Mouse (Mus musculus) heart, adult 9 months (tissue): ENCODE measurements at regions not wholly inside any gene's neighbourhood (a gene's known extent, or its start where the extent isn't known, plus 50 kb on each side); places are given as distances from the start of the nearest gene placed in this dataset.

ENCODE experiments used
- DNase-seq, 2 experiments: peaks; one replicate each; pipeline ENCODE4 v3.0.0; 2022; ENCODE audit warnings: low spot score in 2 of 2

- no peak for DNase-seq
These were observed 56.4 kb upstream of the Adra2c start for GRCm38 (mm10) chr5:35221451-35222305.

DNA sequence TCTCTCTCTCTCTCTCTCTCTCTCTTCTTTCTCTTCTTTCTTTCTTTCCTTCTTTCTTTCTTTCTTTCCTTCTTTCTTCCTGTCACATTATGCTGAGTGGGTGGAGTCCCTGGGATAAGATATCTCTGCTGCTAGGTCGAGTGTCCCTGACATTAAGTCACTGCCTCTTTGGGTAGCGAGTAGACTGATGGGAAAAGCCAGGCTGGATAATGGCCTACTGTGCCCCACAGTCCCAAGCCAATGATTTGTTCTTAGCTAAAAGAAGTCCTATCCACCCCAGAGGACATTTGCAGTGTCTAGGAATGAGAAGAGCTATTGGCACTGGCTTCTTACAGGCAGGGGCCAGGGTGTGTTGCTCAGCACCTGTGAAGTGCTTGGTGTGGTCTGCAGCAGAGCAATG lies 61.8 kb upstream of the Adra2c start:
- DNase-seq = no peak

DNA sequence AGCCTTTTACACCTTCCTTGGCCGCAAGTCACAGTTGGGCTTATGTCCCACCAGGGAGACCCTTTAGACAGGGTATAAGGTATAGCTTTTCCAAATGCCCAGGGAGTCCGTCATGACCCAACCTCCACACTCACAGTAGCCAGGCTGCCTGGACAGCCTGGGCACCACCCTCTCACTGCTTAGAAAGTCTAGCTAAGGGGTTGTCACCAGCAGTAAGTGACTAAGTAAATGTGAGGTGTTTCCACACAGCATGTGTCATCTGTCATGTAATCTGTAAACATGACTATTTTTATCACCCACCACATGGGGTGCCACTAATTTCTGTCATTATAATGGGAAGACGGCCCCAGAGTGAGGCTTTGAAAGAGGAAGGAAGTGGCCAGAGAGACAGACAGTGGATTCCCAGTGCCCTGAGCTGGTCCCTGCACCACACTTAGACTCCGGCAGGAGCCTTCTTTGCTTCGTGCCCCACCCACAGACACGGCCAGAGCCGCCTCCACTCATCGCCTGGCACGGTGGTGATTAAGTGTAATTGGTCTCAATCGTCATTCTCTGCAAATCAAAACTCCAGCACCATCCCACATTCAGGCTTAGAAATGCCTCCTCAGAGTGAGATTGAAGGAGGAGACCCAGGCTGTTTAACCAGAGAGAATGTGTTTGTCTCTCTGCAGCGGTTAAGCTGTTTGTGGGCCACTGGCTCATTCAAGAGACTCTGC lies 62.5 kb upstream of the Adra2c start:
- DNase-seq = no peak

DNA sequence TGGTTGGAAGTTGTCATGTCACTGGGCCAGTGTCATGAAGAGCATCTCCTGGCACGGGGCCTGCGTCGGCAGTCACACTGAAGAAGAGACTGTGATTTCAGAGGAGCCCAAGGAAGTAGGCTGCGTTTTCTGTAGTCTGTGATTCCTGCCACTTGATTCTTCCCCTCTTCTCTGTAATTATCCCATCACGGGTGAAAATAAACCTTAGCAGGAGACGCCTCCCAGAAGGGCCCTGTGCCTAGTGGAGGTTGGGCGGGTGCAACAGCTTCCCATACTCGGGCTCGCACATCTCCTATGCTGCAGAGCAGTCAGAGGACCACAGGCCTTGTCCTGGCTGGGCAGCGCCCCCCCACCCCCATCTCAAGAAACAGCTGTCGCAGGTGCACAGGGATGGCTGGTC lies 63.1 kb upstream of the Adra2c start:
- no peak for DNase-seq

- no peak for DNase-seq
These were observed 68.8 kb upstream of the Adra2c start for GRCm38 (mm10) chr5:35209348-35209747.

DNA sequence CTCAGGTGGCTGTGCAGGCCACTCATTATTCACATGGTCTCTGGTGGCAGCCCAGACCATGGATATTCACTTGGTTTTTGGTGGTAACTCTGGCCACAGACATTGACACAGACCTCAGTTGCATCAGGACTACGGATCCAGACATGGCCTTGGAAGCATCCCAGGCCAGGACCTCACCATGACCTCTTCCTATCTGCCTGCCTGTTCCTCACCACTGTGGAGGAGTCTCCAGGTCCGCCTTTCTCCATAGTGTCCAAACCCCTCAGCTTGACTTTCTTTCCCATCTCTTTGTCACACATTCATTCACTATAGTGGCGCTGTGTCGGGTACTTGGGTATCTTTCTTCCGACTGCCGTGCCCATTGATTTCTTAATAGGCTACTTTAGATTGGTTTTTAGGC lies 74.1 kb upstream of the Adra2c start:
- no peak for DNase-seq

- peak in 1 of 2 experiments; percentile 18 for DNase-seq
These were observed 79.7 kb upstream of the Adra2c start for GRCm38 (mm10) chr5:35198468-35198867.

DNA sequence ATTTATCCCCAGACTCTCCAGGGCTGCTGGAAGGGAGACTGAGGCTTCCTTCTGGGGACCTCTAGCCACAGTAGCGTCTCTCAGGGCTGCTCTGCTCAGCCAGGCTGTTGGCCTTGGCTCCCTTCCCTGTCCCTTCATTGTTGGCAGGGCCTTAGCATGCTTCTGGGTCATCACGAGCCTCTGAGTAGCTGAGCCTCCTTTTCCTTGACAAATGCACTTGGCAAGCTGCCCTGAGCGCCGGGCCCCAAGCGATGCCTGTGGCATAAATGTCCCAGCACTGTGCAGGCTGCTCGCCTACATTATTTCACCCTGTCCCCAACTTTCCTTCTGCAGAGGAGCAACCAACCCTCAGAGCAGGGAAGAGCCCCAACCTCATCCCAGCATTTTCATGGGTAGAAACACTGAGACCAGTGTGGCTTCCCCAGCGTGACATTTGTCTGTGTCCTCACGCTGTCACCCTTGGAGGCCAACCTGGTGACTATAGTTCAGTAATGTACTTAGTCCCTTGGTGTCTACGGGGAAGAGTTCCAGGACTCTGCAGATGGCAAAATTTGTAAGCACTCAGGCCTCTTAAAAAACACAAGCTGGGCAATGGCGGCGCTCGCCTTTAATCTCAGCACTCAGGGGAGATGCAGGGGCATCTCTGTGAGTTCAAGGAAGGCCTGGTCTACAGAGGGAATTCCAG lies 83.7 kb upstream of the Lrpap1 start:
- peak; percentile 70 to 84 for DNase-seq

GRCm38 (mm10) chr5:35185826-35186225 lies 80.3 kb upstream of the Lrpap1 start:
- DNase-seq = no peak

DNA sequence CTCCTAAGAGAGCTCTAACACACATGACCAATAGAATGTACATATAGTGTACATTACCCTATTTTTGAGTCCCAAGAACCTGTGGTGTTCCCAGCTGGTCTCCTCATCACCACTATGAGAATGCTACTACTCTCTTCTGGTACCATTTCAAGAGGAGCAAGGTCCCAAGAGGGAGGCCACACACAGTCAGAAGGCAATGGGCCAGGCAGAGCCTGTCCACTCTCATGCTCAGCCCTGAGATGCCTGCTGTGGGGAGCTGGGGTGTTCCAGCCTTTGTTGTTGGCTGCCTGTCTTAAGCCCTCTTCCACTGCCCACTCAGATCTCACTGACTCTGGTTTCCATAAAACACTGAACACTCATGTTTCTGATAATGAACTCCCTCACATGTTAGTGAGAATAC lies 79.7 kb upstream of the Lrpap1 start:
- DNase-seq = no peak

- no peak for DNase-seq
These were observed 77.9 kb upstream of the Lrpap1 start for GRCm38 (mm10) chr5:35183418-35183817.

GRCm38 (mm10) chr5:35177332-35177731 lies 71.8 kb upstream of the Lrpap1 start:
- DNase-seq = no peak

- no peak for DNase-seq
These were observed 70.7 kb upstream of the Lrpap1 start for GRCm38 (mm10) chr5:35176112-35176848.

DNA sequence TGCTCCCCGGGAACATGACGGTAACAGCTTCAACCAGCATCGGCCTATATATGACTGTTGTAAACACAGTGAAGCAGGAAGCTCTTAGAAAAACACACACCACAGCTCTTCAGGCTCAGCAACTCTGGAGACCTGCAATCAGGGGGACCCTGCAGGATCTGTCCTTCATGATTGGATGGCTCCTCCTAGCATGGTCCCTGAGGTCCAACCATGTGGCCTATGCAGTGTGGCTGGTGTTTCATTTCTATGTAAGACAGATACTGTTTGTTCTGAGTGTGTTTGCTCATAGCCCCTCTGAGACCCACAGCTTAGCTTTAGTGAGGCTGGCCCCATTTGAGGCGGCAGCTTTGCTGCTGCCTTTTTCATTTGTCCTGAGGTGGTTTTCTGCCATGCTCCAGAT lies 68.8 kb upstream of the Lrpap1 start:
- no peak for DNase-seq

DNA sequence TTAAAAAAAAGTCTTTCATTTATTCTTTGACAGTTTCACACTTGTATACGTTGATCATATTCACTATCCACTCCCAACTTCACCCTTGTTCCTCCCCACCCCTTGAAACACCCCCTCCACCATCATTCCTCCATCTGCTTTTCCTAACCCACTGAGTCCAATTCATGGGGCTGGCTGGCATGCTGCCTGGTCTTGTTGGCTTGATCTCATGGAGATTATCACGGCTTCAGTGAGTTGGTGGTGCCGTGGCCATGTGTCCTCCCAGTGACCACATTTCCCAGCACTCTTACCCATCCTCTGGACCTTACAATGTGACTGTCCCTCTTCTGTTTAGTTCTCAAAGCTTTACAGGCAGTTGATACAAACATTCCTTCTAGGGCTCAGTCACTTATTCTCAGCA lies 65.8 kb upstream of the Lrpap1 start:
- no peak for DNase-seq

GRCm38 (mm10) chr5:35170369-35171130 lies 65.0 kb upstream of the Lrpap1 start:
- no peak for DNase-seq

- no peak for DNase-seq
These were observed 64.2 kb upstream of the Lrpap1 start for GRCm38 (mm10) chr5:35169614-35170293.

DNA sequence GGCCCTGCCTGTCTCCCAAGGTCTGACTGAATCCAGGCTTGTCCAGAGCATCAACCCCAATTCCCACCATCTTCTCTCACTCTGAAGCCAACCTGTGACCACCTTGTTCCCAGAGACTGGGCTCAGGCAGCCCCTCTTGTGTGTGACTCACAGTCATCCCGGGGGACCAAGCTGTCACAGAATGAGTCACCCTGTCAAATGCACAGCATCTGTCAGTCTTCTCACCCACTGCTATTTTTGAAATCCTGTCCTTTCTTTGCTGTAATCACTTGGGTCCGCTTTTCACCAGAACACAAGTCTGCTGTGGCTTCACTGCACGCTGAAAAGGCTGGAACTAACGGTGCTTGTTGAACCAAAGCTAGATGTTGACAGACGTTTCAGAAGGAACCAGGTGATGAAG lies 63.3 kb upstream of the Lrpap1 start:
- DNase-seq = no peak

GRCm38 (mm10) chr5:35168369-35168768 lies 62.8 kb upstream of the Lrpap1 start:
- no peak for DNase-seq

DNA sequence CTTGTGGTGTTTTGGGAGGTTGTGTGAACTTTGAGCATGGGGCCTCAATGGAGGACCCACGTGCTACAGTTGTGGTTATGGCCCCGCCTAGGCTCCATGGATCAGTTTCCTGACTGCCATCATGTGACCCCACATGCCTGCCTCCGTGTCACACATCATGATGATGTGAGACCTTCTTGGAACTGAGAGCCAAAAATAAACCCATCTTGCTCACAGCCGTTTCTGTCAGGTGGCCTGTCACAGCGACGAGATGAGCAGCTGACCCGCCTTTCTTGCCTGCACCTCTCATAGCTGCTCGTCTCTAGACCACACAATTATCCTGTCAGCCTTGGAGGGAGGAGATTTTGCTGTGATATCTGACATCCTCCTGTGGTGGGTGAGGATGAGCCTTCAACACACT lies 60.4 kb upstream of the Lrpap1 start:
- no peak for DNase-seq

GRCm38 (mm10) chr5:35165459-35165858 lies 59.9 kb upstream of the Lrpap1 start:
- DNase-seq = no peak
